Mouse (Mus musculus): ENCODE measurements around the gene Sun2. TPM values are rescaled to one million over a fixed set of nuclear protein-coding genes. Genes with fewer than 3 reads are reported as not detected.
A peak's percentile ranks its signal among the peaks of the same experiment; 100 is the strongest.

Gene Sun2
- polyA plus RNA-seq, 1 experiment, result 47.9 TPM

GRCm38 (mm10) chr15:79767327-79767961, 25.1 kb upstream of the Sun2 start:
- DNase-seq (ENCODE audit: low read depth), result no peak
- TF ChIP-seq CTCF (IDR thresholded peaks at IDR 0.05; ENCODE audit: borderline replicate concordance, extremely low read depth, insufficient read depth, insufficient read length) (no peak), POLR2A (IDR thresholded peaks at IDR 0.05; ENCODE audit: borderline replicate concordance, extremely low read depth, insufficient read depth, insufficient read length, poor library complexity, severe bottlenecking) (no peak)

GRCm38 (mm10) chr15:79766586-79767071, 24.3 kb upstream of the Sun2 start:
- DNase-seq (ENCODE audit: low read depth), result peak; percentile 72
- TF ChIP-seq CTCF (IDR thresholded peaks at IDR 0.05; ENCODE audit: borderline replicate concordance, extremely low read depth, insufficient read depth, insufficient read length) (no peak), POLR2A (IDR thresholded peaks at IDR 0.05; ENCODE audit: borderline replicate concordance, extremely low read depth, insufficient read depth, insufficient read length, poor library complexity, severe bottlenecking) (no peak)

GRCm38 (mm10) chr15:79766168-79766567, 23.8 kb upstream of the Sun2 start:
- no peak for TF ChIP-seq CTCF (IDR thresholded peaks at IDR 0.05; ENCODE audit: borderline replicate concordance, extremely low read depth, insufficient read depth, insufficient read length)
- no peak for TF ChIP-seq POLR2A (IDR thresholded peaks at IDR 0.05; ENCODE audit: borderline replicate concordance, extremely low read depth, insufficient read depth, insufficient read length, poor library complexity, severe bottlenecking)

GRCm38 (mm10) chr15:79765361-79765760, 23.0 kb upstream of the Sun2 start:
- DNase-seq (ENCODE audit: low read depth), result no peak
- TF ChIP-seq POLR2A (IDR thresholded peaks at IDR 0.05; ENCODE audit: borderline replicate concordance, extremely low read depth, insufficient read depth, insufficient read length, poor library complexity, severe bottlenecking) (no peak), CTCF (IDR thresholded peaks at IDR 0.05; ENCODE audit: borderline replicate concordance, extremely low read depth, insufficient read depth, insufficient read length) (no peak)

More at GRCm38 (mm10) chr15:79766168-79766567, 23.8 kb upstream of the Sun2 start:
- DNase-seq (ENCODE audit: low read depth), result no peak

- DNase-seq (ENCODE audit: low read depth), result peak; percentile 37
- no peak for TF ChIP-seq POLR2A (IDR thresholded peaks at IDR 0.05; ENCODE audit: borderline replicate concordance, extremely low read depth, insufficient read depth, insufficient read length, poor library complexity, severe bottlenecking)
- no peak for TF ChIP-seq CTCF (IDR thresholded peaks at IDR 0.05; ENCODE audit: borderline replicate concordance, extremely low read depth, insufficient read depth, insufficient read length)
Measured at GRCm38 (mm10) chr15:79764539-79765267, 22.4 kb upstream of the Sun2 start.

GRCm38 (mm10) chr15:79763601-79764246, 21.4 kb upstream of the Sun2 start:
- DNase-seq (ENCODE audit: low read depth), result no peak
- TF ChIP-seq POLR2A (IDR thresholded peaks at IDR 0.05; ENCODE audit: borderline replicate concordance, extremely low read depth, insufficient read depth, insufficient read length, poor library complexity, severe bottlenecking) (no peak), CTCF (IDR thresholded peaks at IDR 0.05; ENCODE audit: borderline replicate concordance, extremely low read depth, insufficient read depth, insufficient read length) (no peak)

GRCm38 (mm10) chr15:79763001-79763400, 20.7 kb upstream of the Sun2 start:
- no peak for DNase-seq (ENCODE audit: low read depth)
- TF ChIP-seq POLR2A (IDR thresholded peaks at IDR 0.05; ENCODE audit: borderline replicate concordance, extremely low read depth, insufficient read depth, insufficient read length, poor library complexity, severe bottlenecking) (no peak), CTCF (IDR thresholded peaks at IDR 0.05; ENCODE audit: borderline replicate concordance, extremely low read depth, insufficient read depth, insufficient read length) (no peak)

- DNase-seq (ENCODE audit: low read depth), result no peak
- no peak for TF ChIP-seq POLR2A (IDR thresholded peaks at IDR 0.05; ENCODE audit: borderline replicate concordance, extremely low read depth, insufficient read depth, insufficient read length, poor library complexity, severe bottlenecking)
- TF ChIP-seq CTCF (IDR thresholded peaks at IDR 0.05; ENCODE audit: borderline replicate concordance, extremely low read depth, insufficient read depth, insufficient read length), result no peak
Measured at GRCm38 (mm10) chr15:79760956-79761355, 18.6 kb upstream of the Sun2 start.

GRCm38 (mm10) chr15:79757118-79757517, 14.8 kb upstream of the Sun2 start:
- TF ChIP-seq POLR2A (IDR thresholded peaks at IDR 0.05; ENCODE audit: borderline replicate concordance, extremely low read depth, insufficient read depth, insufficient read length, poor library complexity, severe bottlenecking) (no peak), CTCF (IDR thresholded peaks at IDR 0.05; ENCODE audit: borderline replicate concordance, extremely low read depth, insufficient read depth, insufficient read length) (no peak)
- no peak for DNase-seq (ENCODE audit: low read depth)

- peak; percentile 25 for DNase-seq (ENCODE audit: low read depth)
- TF ChIP-seq CTCF (IDR thresholded peaks at IDR 0.05; ENCODE audit: borderline replicate concordance, extremely low read depth, insufficient read depth, insufficient read length) (no peak), POLR2A (IDR thresholded peaks at IDR 0.05; ENCODE audit: borderline replicate concordance, extremely low read depth, insufficient read depth, insufficient read length, poor library complexity, severe bottlenecking) (no peak)
Measured at GRCm38 (mm10) chr15:79755977-79756625, 13.8 kb upstream of the Sun2 start.

- no peak for TF ChIP-seq CTCF (IDR thresholded peaks at IDR 0.05; ENCODE audit: borderline replicate concordance, extremely low read depth, insufficient read depth, insufficient read length)
- TF ChIP-seq POLR2A (IDR thresholded peaks at IDR 0.05; ENCODE audit: borderline replicate concordance, extremely low read depth, insufficient read depth, insufficient read length, poor library complexity, severe bottlenecking), result no peak
- no peak for DNase-seq (ENCODE audit: low read depth)
Measured at GRCm38 (mm10) chr15:79755176-79755575, 12.8 kb upstream of the Sun2 start.
